Mouse (Mus musculus) embryo, embryonic 9.5 days (tissue): ENCODE data around the gene Calr.

Experiments used
- DNase-seq: peaks from one replicate; pipeline ENCODE4 v3.0.0-alpha.2; 2017; ENCODE audit errors: extremely low spot score

Gene Calr

GRCm38 (mm10) chr8:84846722-84847572 lies at the start of gene Calr:
Gene Calr, minus strand, starts transcription at chr8:84846934.
- DNase-seq: peak; percentile 100

- DNase-seq: no peak
Observed at GRCm38 (mm10) chr8:84895963-84896362, 49.2 kb upstream of the Calr start.

- DNase-seq: peak; percentile 89
Observed at GRCm38 (mm10) chr8:84893709-84894134, 47.0 kb upstream of the Calr start, which contains the start of gene Gcdh. Gene Gcdh, minus strand, starts transcription at chr8:84893921.

DNA sequence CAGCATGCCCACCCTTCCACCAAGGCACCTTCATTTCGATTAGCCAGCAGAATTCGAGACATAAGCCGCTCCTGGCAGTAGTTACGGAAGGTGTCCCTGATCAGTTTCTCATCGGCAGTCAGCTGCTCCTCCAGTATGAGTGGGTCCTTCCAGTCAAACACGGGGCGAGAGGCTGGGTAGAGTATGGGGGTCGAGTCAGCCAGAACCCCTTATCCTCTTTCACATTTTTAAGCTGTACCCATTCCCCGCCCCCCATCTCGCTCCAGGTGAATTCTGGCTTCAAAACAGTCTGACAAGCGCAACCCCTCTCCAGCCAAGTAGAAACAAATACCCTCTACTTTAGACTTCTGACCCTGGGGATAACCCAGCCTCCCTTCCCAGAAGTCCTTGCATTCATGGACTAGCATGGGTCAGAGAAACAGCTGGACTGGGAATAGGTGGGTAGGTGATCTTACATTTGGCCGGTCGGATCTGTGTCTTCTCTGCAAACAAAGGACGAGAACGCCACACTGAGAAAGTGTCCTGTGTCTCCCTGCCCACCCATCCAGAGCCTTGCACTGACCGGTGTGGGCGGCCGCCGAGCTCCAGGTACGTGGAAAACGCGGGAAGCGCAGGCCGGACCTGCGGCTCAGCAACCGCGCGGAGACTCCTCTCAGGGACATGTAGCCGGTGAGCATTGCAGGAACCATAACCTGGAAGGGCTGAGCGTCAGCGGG lies 46.4 kb upstream of the Calr start:
- no peak for DNase-seq

GRCm38 (mm10) chr8:84889141-84889540 lies 42.4 kb upstream of the Calr start:
- no peak for DNase-seq

- DNase-seq: no peak
Observed at GRCm38 (mm10) chr8:84888280-84888679, 41.5 kb upstream of the Calr start.

DNA sequence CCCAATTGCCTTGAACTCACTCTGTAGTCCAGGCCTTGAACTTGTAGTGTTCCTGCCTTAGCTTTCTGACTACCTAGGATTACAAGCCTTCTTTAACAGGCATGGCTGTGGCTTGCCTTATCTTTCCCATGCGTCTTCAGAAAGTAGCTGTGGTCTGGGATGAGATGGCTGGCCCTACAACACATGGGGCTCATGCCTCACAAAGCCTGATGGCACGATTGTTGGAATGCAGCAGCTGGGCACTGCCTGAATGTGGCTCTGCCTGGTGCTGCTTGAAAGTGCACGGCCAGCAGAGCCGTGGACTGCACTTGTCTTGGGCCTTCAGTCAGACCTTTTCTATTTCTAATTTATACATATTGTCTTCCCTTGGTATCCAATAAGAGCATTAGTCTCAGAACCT lies 38.0 kb upstream of the Calr start:
- DNase-seq: no peak

- DNase-seq: no peak
Observed at GRCm38 (mm10) chr8:84878915-84879314, 32.2 kb upstream of the Calr start.

GRCm38 (mm10) chr8:84877297-84878035 lies 30.7 kb upstream of the Calr start:
- DNase-seq: no peak

DNA sequence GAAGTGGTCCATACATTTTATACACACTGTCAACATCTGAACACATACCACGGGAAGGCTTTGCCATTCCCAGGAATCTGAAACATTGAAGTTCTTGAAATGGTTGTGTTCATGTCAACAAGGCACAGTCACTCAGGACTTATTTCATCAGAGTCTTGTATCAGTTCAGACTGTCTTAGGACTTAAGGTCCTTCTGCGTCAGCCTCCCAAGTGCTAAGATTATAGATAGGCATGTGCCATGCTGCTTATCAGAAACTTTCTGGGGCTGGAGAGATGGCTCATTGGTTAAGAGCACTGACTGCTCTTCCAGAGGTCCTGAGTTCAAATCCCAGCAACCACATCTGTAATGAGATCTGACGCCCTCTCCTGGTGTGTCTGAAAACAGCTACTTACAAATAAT lies 27.6 kb upstream of the Calr start:
- no peak for DNase-seq

DNA sequence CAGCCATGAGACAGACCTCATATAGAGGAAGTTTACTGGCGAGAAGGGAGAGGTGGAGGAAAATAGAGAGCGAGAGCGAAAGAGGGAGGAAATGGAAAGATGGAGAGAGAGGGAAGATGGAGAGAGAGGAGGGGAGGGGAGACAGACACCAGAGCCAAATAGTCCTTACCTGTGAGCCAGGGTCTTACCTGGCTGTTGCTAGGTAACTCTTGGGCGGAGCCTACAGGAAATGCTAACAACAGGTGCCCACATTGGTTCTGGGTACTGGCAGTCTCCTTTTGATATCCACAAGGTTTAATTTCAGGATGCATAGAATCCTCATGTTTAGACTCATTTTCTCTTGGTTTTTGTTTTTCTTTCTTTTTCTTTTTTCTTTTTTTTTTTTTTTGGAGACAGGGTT lies 26.3 kb upstream of the Calr start:
- no peak for DNase-seq

DNA sequence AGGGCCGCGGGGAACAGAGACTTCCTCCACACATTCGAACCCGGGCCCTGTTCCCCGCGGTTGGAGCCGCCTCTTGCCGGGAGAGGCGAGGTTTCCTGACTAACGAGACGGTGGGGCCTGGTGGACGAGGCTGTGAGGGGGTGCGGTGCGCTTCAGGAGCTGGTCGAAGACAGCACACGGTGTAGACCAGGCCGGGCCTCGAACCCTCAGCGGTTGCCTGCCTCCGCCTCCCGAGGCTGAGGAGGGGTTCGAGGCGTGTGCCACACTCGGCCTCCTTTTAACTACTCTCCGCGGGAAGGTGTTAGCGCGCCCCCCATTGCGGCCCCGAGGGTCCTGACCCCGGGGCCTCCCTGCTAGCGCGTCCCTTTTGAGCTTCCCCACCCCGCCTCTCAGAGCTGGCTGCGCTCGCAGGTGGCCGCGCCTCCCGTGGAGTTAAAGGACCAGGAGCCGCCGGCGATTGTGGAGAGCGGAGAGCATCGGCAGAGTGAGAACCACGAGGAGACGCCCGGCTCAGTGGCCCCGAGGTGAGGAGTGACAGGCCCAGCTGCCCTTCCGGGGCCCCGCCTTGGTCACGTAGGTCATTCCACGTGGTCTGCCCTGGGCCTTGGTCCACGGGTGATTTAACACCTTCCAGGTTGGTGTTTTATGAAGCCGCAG lies 25.7 kb upstream of the Calr start:
- DNase-seq: peak; percentile 49

DNA sequence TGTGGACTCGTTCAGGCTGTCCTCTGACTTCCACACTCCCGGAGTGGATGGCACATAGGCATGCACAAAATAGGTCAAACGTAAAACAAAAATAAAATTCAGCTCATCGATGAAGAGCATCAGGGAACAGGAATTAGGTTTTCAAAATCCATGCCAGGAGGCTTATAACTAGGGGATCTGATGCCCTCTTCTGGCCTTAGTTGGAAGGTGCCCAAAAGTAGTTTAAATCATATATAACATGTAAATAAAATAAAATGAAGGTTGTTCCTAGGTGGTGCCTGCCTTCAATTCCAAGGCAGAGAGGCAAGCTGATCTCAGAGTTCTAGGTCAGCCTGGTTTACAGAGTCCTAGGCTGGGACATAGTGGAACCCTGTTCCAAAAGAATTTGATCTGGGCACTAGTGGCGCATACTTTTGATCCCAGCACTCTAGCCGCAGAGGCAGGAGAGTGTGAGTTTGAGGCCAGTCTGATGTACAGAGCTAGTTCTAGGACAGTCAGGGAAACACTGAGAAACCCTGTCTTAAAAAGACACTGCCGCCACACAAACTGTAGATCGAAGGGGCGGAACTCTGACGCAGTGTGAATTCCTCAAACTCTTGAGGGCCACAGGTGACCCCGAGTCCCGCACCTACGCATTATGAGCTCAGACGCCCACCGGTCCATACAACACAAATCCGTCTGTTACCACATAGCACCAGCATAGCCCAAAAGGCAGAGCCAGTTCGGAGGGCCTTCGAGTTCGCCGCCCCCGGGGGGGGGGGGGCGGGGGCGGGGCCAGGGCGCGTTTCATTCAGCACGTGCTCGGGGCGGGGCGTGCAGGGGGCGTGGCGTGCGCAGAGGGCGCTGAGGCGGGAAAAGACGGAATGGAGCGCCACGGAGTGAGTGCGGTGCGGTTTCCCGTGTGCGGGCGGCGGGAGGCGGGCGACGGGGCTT lies 24.9 kb upstream of the Calr start, which contains the start of gene Syce2:
TSS of gene Syce2 (plus strand) at position 736 of the 933 bp plus-strand sequence.
- peak; percentile 83 for DNase-seq

DNA sequence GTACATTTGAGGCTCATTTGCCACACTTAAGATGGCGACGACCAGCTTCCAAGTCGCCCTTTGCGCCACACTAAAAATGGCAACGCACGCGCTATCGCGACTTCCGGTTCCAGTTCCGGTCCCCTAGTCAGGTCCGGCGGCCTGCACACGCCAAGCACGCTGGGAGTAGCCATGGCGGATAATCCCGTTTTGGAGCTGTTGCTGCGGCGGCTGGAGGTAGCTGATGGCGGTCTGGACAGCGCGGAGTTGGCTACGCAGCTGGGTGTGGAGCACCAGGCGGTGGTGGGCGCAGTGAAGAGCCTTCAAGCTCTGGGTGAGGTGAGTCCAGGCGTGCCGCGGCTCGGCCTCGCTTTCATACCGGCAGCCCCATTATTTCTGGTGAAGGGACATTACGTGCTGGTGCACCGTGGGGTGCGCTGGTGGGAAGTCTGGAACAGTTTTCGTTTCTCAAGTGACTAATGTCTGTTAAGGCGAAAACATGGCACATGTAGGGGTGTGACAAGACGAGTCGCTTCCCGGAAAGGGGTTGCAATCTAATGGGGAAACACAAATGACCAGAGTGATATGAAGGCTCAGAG lies 10.2 kb upstream of the Calr start, which contains the start of gene Farsa:
TSS of gene Farsa (plus strand) at position 126 of the 578 bp plus-strand sequence.
- peak; percentile 88 for DNase-seq

DNA sequence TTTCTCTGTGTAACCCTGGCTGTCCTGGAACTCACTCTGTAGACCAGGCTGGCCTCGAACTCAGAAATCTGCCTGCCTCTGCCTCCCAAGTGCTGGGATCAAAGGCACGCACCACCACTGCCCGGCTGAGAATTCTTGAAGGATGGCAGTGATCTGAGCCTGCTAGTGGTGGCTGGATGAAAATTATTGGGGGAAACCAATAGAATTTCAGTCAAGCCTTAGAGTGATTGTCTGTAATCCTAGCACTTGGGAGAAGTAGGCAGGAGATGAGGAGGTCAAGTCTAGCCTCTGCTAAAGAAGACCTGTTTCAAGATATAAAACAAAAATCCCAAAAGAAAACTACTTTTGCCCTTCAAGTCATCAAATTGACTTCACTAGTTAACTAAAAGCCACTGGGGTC lies 9.7 kb upstream of the Calr start:
- no peak for DNase-seq

DNA sequence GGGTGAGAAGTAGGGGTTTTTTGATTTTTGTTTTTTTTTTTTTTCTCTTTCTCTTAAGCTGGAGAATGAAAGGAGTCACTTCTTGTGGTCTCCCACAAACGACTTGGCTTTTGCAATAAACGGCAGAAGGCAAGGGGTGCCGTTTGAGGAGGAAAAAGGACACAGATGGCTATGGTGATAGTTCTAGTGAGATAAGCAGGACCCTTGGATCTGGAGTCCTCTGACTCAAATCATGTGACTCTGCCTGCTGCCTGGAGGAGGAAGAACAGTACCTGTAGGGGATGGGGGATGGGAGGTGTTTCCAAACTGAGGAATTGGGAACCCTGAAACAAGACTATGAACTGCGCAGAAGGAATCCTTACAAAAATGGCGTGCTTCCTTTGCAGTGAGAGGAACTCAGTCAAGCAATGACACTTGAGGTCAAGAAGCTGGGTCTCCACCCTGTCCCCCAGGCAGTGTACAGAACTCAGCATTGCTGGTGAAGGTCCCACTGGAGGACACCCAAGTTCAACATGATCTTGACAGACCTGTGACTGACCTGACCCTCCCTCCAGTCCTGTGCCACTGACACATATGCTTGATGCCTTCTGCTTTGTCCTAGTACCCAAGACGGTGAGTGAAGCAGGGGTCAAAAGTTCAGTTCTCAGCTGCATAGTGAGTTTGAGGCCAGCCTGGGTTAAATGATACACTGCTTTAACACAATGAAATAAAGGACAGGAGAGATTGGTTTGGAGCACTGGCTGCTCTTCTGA lies 1.1 kb upstream of the Calr start:
- DNase-seq: no peak

GRCm38 (mm10) chr8:84846094-84846721 lies 526 bp downstream of the Calr start:
- no peak for DNase-seq

GRCm38 (mm10) chr8:84845355-84846093 lies 1.2 kb downstream of the Calr start:
- DNase-seq: peak; percentile 52
